Mouse (Mus musculus) thymus, postnatal 25 days (tissue): ENCODE data around the gene Ahrr.
A peak's percentile ranks its signal among the peaks of the same experiment; 100 is the strongest.

Experiments used
- DNase-seq: peaks from one replicate; pipeline ENCODE4 v3.0.0; 2022

Gene Ahrr

DNA sequence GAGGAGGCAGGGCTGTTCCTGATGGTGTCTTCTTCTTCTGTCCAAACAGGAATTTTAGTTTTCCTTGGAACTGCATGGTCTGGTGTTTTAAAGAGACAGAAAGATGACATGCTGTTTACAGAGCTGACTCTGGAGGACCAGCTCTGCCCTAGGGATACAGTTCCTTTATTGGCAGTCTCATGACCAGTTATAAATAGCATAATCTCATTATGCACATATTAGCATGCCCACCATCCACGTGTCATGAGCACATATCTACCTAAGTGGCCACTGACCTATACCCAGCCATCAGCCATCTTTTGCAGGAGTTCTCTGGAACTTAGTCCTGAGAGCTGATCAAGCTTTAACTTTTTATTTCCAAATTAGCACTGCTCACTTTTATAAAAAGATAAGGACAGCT, 71.5 kb downstream of the Ahrr start:
- no peak for DNase-seq

- no peak for DNase-seq
Observed at GRCm38 (mm10) chr13:74218441-74218840, 73.7 kb downstream of the Ahrr start.

GRCm38 (mm10) chr13:74208986-74209345, 83.2 kb downstream of the Ahrr start:
- peak; percentile 47 for DNase-seq

DNA sequence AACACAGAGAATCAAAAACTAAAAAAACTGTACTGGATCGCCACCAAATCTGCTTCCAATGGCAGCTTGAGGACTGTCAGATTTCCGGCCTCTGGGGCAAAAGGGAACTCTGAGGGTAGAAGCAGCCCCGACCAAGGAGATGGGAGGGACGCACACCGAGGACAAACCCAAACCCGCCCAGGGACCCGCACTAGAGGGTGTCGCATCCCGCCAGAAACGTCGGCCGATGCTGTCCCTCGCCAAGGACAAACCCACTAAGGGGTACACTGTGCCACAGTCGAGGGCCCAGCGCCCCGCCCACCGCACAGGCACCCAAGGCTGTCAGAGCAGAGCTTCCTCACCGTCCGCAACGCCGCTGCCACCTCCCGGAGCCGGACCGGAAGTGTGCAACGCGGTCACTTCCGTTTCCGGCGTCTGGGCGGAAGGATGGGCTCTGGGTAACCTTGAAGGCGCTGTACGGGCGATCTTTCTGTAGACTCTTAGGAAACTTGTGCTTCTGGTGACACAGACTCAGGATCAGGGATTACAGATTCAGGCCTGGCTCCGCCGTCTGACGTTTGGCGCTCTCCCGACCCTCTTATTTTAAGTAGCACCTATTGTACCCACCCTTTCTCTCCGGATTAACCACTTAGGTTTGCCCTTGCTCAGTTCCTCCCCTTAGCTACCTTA, 83.7 kb downstream of the Ahrr start, which contains the start of gene Exoc3:
Gene Exoc3, minus strand, starts transcription at position 416 of the 669 bp plus-strand sequence.
- peak; percentile 90 for DNase-seq

GRCm38 (mm10) chr13:74196451-74196850, 95.7 kb downstream of the Ahrr start:
- no peak for DNase-seq

DNA sequence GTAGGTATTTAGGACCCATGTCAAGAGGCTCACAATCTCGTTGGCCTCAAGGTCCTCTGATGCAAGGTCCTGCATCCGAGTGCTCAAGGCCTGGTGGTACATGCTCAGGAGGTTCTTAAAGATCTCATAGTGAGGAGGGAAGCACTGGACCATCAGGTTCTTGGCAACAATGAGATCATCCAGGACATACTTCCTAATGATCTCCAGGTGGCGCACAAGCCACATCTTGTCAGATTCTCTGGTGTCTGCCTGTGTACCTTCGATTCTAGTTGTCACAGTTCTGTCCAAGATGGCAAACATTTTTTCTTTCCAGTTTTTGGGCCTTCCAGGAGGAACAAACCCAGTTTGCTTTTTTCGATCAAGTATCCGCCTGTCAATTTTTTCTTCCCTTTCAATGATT, 99.5 kb downstream of the Ahrr start:
- no peak for DNase-seq

- DNase-seq: no peak
Observed at GRCm38 (mm10) chr13:74183011-74183695, 109.0 kb downstream of the Ahrr start.

DNA sequence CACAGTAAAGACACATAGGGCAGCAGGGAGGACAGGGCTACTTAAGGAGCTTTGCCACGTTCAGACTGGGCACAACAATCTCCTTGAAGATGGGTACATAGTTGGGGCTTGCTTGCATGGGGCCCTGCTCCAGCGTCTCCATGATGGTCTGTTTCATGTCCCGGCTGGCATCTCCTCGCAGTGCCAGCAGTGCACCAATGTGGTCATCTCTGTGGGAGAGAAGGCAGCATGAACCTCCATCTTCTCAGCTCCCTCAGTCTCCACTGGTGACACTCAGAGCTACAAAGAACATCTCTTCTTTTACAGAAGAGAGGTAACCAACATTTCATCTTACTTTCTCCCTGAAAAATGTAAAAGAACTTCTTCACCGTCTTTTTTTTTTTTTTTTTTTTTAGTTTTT, 120.1 kb downstream of the Ahrr start:
- no peak for DNase-seq

GRCm38 (mm10) chr13:74169446-74170164, 122.5 kb downstream of the Ahrr start:
- no peak for DNase-seq

DNA sequence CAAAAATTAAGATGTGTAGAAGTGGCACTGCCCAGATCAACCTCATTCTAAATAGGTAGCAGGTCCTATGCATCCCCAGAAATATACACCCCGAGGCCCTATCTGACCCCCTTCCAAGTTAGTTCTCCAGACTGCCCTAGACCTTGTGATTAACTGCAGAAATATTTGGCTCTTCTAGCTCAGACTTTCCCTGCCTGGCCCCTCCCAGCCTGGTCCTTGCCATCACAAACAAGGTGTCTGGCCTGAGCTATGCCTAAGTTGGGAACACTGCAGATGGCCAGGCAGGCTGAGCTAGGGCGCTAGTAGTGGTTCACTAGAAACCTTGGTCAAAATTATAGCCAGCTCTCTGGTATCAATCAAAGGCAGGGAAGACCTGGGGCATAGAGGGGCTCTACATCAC, 124.6 kb downstream of the Ahrr start:
- no peak for DNase-seq

DNA sequence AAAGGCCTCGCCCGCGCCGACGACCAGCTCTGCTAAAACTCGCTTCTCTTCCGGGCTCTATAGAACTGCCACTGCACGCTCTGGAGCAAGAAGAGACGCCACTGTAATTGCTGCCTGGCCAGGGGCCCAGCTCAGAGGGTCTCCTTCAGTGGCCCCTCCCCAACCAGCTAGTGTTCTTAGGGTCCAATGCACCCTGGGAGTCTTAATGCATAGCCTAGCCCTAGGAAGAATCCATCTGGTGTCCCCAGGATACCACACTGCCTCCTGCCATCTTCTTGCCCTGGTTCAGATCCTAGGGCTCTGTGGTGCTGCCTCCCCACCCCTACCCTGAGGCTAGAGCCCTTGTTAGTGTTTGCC, 125.1 kb downstream of the Ahrr start:
- peak; percentile 4 for DNase-seq

GRCm38 (mm10) chr13:74166348-74167056, 125.6 kb downstream of the Ahrr start:
- peak; percentile 62 for DNase-seq
